Mouse (Mus musculus) embryonic facial prominence, embryonic 14.5 days (tissue): ENCODE results near the gene Atg4a. TPM values are rescaled to one million over a fixed set of nuclear protein-coding genes. Genes with fewer than 3 reads are reported as not detected.

Experiments
- ATAC-seq: fragments of 200-750 bp; cut with Nextera tagmentation; 2 replicates; pipeline ENCODE4 v1.8.0; 2017; ENCODE audit warnings: low read depth, moderate number of reproducible peaks, moderate TSS enrichment
- DNase-seq: peaks from one replicate; pipeline ENCODE4 v3.0.0-alpha.2; 2015; ENCODE audit warnings: low spot score
- H3K27ac ChIP-seq: fragments of 300-500 bp; sonication (generic); replicated peaks from 2 replicates; pipeline ENCODE4 v1.5.1; 2014; ENCODE audit warnings: low read depth, mild to moderate bottlenecking, low read length, moderate library complexity
- H3K27me3 ChIP-seq: fragments of 300-500 bp; sonication (generic); replicated peaks from 2 replicates; pipeline ENCODE4 v1.6.1; 2014; ENCODE audit warnings: low read length; ENCODE audit not compliant: control insufficient read depth, insufficient read depth
- H3K36me3 ChIP-seq: fragments of 300-500 bp; sonication (generic); 2 replicates; pipeline ENCODE4 v1.6.1; 2014; ENCODE audit warnings: low read length, mixed read lengths; ENCODE audit not compliant: control insufficient read depth, insufficient read depth
- H3K4me1 ChIP-seq: fragments of 300-500 bp; sonication (generic); 2 replicates; pipeline ENCODE4 v1.6.1; 2014; ENCODE audit warnings: antibody characterized with exemption, low read length; ENCODE audit not compliant: control insufficient read depth, insufficient read depth
- H3K4me2 ChIP-seq: fragments of 300-500 bp; sonication (generic); 2 replicates; pipeline ENCODE4 v1.6.1; 2014; ENCODE audit warnings: low read depth, mild to moderate bottlenecking, low read length, moderate library complexity, mixed read lengths
- H3K4me3 ChIP-seq: fragments of 300-500 bp; sonication (generic); 2 replicates; pipeline ENCODE4 v1.5.1; 2014; ENCODE audit warnings: low read depth, mild to moderate bottlenecking, low read length
- H3K9ac ChIP-seq: fragments of 300-500 bp; sonication (generic); 2 replicates; pipeline ENCODE4 v1.6.1; 2014; ENCODE audit warnings: low read depth, mild to moderate bottlenecking, low read length, moderate library complexity, mixed read lengths
- H3K9me3 ChIP-seq: fragments of 300-500 bp; sonication (generic); 2 replicates; pipeline ENCODE4 v1.6.1; 2016; ENCODE audit warnings: low read length; ENCODE audit not compliant: control insufficient read depth
- WGBS: fragments of 180-500 bp; shearing (Covaris S2); extraction: QIAGEN DNeasy Blood & Tissue Kit; methylation state at CpG from one replicate; pipeline ENCODE4 v1.1.7; 2014; 5-methylcytosine and 5-hydroxymethylcytosine counted together
- polyA plus RNA-seq: library from polyadenylated mRNA; unstranded; fragments of >200 nt; fragmentation: Nextera tagmentation; extraction: Ambion mirVana; gene quantifications from 2 replicates; pipeline ENCODE4 v1.2.1, GENCODE M21; 2014

The Atg4a gene
- 27.6 and 30.3 TPM in 2 replicates for polyA plus RNA-seq

- no peak within 1 kb of the TSS; the same call in 1 of the 2 replicates for H3K27ac ChIP-seq
- DNase-seq, result peak; percentile 98
- H3K9me3 ChIP-seq, result no peaks in the 10 kb centered on the region
- peak within 1 kb of the TSS; percentile 57 for H3K4me2 ChIP-seq
- H3K4me3 ChIP-seq, result peak within 1 kb of the TSS; percentile 50
- peaks cover 8% of the 10 kb centered on the region; the same call in 1 of the 2 replicates for H3K27me3 ChIP-seq
- H3K36me3 ChIP-seq, result 0 out of 2 replicates have a peak, but pooled peaks cover 7% of the 10 kb centered on the region
- 21% methylated on average over 22 of the region's 23 CpGs for WGBS
- peak within 1 kb of the TSS; percentile 60 for H3K9ac ChIP-seq
- no peaks in the 10 kb centered on the region for H3K4me1 ChIP-seq
- peak; percentile 99 for ATAC-seq
Observed at GRCm38 (mm10) chrX:140956272-140956940, at the start of gene Atg4a, which contains the start of gene Psmd10. TSS of gene Atg4a (plus strand) at chrX:140956907. TSS of gene Psmd10 (minus strand) at chrX:140956728.

- no peak for ATAC-seq
- 73% methylated on average over 7 of the region's 7 CpGs for WGBS
Observed at GRCm38 (mm10) chrX:140907360-140907759, 49.3 kb upstream of the Atg4a start, which contains the start of gene Vsig1. TSS of gene Vsig1 (plus strand) at chrX:140907608.

GRCm38 (mm10) chrX:140921321-140921720 is 35.4 kb upstream of the Atg4a start:
- H3K9me3 ChIP-seq, result no peaks in the 10 kb centered on the region
- peak; percentile 65 for ATAC-seq
- no peak overlapping the region for H3K4me2 ChIP-seq
- 0 out of 2 replicates have a peak overlapping the region, but pooled peaks have one; percentile 13 for H3K27ac ChIP-seq
- 66% methylated on average over 6 of the region's 6 CpGs for WGBS
- no peak overlapping the region for H3K9ac ChIP-seq
- H3K4me3 ChIP-seq, result no peak overlapping the region
- peaks cover 31% of the 10 kb centered on the region for H3K27me3 ChIP-seq
- no peaks in the 10 kb centered on the region for H3K4me1 ChIP-seq
- peak; percentile 81 for DNase-seq
- no peaks in the 10 kb centered on the region for H3K36me3 ChIP-seq

More at GRCm38 (mm10) chrX:140907360-140907759, 49.3 kb upstream of the Atg4a start, which contains the start of gene Vsig1:
- no peak within 1 kb of the TSS for H3K4me2 ChIP-seq
- no peaks in the 10 kb centered on the region for H3K9me3 ChIP-seq
- H3K27me3 ChIP-seq, result peaks cover 18% of the 10 kb centered on the region
- H3K27ac ChIP-seq, result no peak within 1 kb of the TSS
- no peaks in the 10 kb centered on the region for H3K4me1 ChIP-seq
- DNase-seq, result no peak
- H3K4me3 ChIP-seq, result no peak within 1 kb of the TSS
- H3K36me3 ChIP-seq, result no peaks in the 10 kb centered on the region
- no peak within 1 kb of the TSS for H3K9ac ChIP-seq

GRCm38 (mm10) chrX:140932066-140932465 is 24.6 kb upstream of the Atg4a start:
- no peak overlapping the region for H3K27ac ChIP-seq
- DNase-seq (peak; percentile 12), ATAC-seq (no peak)
- no peak overlapping the region for H3K9ac ChIP-seq
- no peak overlapping the region for H3K4me3 ChIP-seq
- H3K4me2 ChIP-seq, result no peak overlapping the region
- no peaks in the 10 kb centered on the region for H3K4me1 ChIP-seq
- 64% methylated on average over 3 of the region's 3 CpGs for WGBS
- no peaks in the 10 kb centered on the region for H3K9me3 ChIP-seq
- H3K27me3 ChIP-seq, result peaks cover 30% of the 10 kb centered on the region
- H3K36me3 ChIP-seq, result no peaks in the 10 kb centered on the region

GRCm38 (mm10) chrX:140933263-140933662 is 23.4 kb upstream of the Atg4a start:
- 79% methylated on average over 3 of the region's 3 CpGs for WGBS
- Histone ChIP-seq H3K4me1 (no peaks in the 10 kb centered on the region), H3K4me3 (no peak overlapping the region), H3K36me3 (no peaks in the 10 kb centered on the region), H3K27me3 (peaks cover 30% of the 10 kb centered on the region), H3K27ac (no peak overlapping the region), H3K9me3 (no peaks in the 10 kb centered on the region), H3K4me2 (no peak overlapping the region), H3K9ac (no peak overlapping the region)
- no peak for ATAC-seq
- DNase-seq, result no peak

- DNase-seq (no peak), ATAC-seq (no peak)
- no peaks in the 10 kb centered on the region for H3K36me3 ChIP-seq
- no peak overlapping the region for H3K4me2 ChIP-seq
- H3K4me3 ChIP-seq, result no peak overlapping the region
- H3K27ac ChIP-seq, result no peak overlapping the region
- 60% methylated on average over 5 of the region's 5 CpGs for WGBS
- H3K9me3 ChIP-seq, result no peaks in the 10 kb centered on the region
- no peaks in the 10 kb centered on the region for H3K4me1 ChIP-seq
- no peak overlapping the region for H3K9ac ChIP-seq
- H3K27me3 ChIP-seq, result peaks cover 24% of the 10 kb centered on the region
Observed at GRCm38 (mm10) chrX:140936271-140936670, 20.4 kb upstream of the Atg4a start.

GRCm38 (mm10) chrX:140953618-140954017 is 3.1 kb upstream of the Atg4a start:
- ATAC-seq, result no peak
- 92% methylated on average over 4 of the region's 4 CpGs for WGBS
- H3K36me3 ChIP-seq, result 0 out of 2 replicates have a peak, but pooled peaks cover 7% of the 10 kb centered on the region

GRCm38 (mm10) chrX:140956959-140957358 is 252 bp downstream of the Atg4a start:
- Histone ChIP-seq H3K27ac (no peak overlapping the region), H3K4me2 (peak overlapping the region; percentile 57), H3K9ac (peak overlapping the region; percentile 40; the same call in 1 of the 2 replicates), H3K4me1 (no peaks in the 10 kb centered on the region), H3K9me3 (no peaks in the 10 kb centered on the region), H3K36me3 (0 out of 2 replicates have a peak, but pooled peaks cover 6% of the 10 kb centered on the region), H3K27me3 (peaks cover 8% of the 10 kb centered on the region; the same call in 1 of the 2 replicates), H3K4me3 (peak overlapping the region; percentile 44)
- WGBS, result 17% methylated on average over 5 of the region's 5 CpGs
- peak; percentile 54 for ATAC-seq
- DNase-seq, result no peak

More at GRCm38 (mm10) chrX:140953618-140954017, 3.1 kb upstream of the Atg4a start:
- Histone ChIP-seq H3K27ac (no peak overlapping the region), H3K27me3 (peaks cover 19% of the 10 kb centered on the region; the same call in 1 of the 2 replicates), H3K4me3 (no peak overlapping the region), H3K9ac (no peak overlapping the region), H3K4me1 (no peaks in the 10 kb centered on the region), H3K9me3 (no peaks in the 10 kb centered on the region), H3K4me2 (no peak overlapping the region)
- DNase-seq, result no peak
